Mouse (Mus musculus): ENCODE measurements around the gene Fubp3. TPM values are rescaled to one million over a fixed set of nuclear protein-coding genes. Genes with fewer than 3 reads are reported as not detected.

Fubp3 gene
- polyA plus RNA-seq, 1 experiment from 2014 or later: 102 TPM

- Histone ChIP-seq H3K9ac (no peak overlapping the region), H3K36me3 (no peaks in the 10 kb centered on the region), H3K27ac (no peak overlapping the region), H3K9me3 (no peaks in the 10 kb centered on the region), H3K4me1 (peaks cover 29% of the 10 kb centered on the region), H3K4me3 (no peak overlapping the region), H3K4me2 (no peak overlapping the region), H3K27me3 (peaks cover 84% of the 10 kb centered on the region)
- ATAC-seq (ENCODE audit: insufficient number of reproducible peaks, insufficient read depth, low FRiP score, low TSS enrichment, low read depth): no peak
- WGBS: 65% methylated on average over 3 of the region's 3 CpGs
Observed at GRCm38 (mm10) chr2:31633531-31633930, 61.1 kb downstream of the Fubp3 start.

DNA sequence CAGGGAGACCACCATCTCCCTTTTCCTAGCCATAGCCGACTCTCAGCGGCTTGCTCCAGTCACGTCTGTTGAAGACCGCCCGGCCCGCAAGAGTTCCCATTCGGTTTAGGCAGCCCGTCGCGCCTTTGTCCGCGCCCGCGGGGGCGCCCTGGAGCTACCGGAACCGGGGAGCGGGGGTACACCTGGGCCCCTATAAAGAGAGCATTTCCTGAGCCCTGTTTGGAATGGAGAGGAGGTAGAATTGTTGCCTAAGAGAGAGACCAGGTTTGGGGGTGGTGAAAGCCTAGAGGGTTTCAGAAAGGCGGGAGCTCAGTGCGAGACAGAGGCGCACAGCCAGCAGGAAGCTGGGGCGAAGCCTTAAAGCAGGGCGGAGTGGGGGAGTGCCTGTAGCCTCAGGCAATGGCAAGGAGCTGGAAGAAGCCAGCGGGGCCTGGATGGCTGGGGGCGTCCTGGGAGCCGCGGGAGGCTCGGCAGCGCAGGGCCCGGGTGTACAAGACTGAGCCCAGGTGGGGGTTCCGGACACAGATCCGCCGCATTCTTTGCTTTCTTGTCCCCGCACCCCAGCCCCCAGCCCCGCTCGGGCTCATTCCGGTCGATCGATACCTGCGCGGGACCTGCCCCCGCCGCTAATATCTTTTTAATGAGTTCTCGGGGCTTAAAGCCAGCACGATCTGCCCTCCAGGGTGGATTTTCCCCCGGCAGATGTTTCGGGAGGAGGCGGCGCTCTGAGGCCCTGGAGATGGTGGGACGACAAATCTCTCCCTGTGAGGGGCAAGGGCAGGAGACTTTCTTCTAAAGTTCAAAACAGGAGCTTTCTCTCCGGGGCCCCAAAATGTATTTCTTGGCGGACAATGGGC, 63.1 kb downstream of the Fubp3 start:
- H3K36me3 ChIP-seq: no peaks in the 10 kb centered on the region
- peak overlapping the region; percentile 33 for H3K4me3 ChIP-seq
- H3K9me3 ChIP-seq: no peaks in the 10 kb centered on the region
- no peak overlapping the region for H3K27ac ChIP-seq
- H3K9ac ChIP-seq: peak overlapping the region; percentile 40
- no peak for ATAC-seq (ENCODE audit: insufficient number of reproducible peaks, insufficient read depth, low FRiP score, low TSS enrichment, low read depth)
- peak overlapping the region; percentile 53 for H3K4me2 ChIP-seq
- peaks cover 100% of the 10 kb centered on the region for H3K27me3 ChIP-seq
- WGBS: 1% methylated on average over 52 of the region's 52 CpGs
- peaks cover 41% of the 10 kb centered on the region for H3K4me1 ChIP-seq

- H3K9me3 ChIP-seq: no peaks in the 10 kb centered on the region
Observed at GRCm38 (mm10) chr2:31636138-31636741, 63.8 kb downstream of the Fubp3 start.

GRCm38 (mm10) chr2:31636742-31637141, 64.3 kb downstream of the Fubp3 start:
- Histone ChIP-seq H3K27ac (no peak overlapping the region), H3K9me3 (no peaks in the 10 kb centered on the region), H3K4me1 (peaks cover 52% of the 10 kb centered on the region), H3K27me3 (peaks cover 100% of the 10 kb centered on the region), H3K36me3 (no peaks in the 10 kb centered on the region), H3K4me2 (peak overlapping the region; percentile 53), H3K4me3 (peak overlapping the region; percentile 33), H3K9ac (peak overlapping the region; percentile 44; the same call in 1 of the 2 replicates)
- no peak for ATAC-seq (ENCODE audit: insufficient number of reproducible peaks, insufficient read depth, low FRiP score, low TSS enrichment, low read depth)
- 1% methylated on average over 35 of the region's 35 CpGs for WGBS

More at GRCm38 (mm10) chr2:31636138-31636741, 63.8 kb downstream of the Fubp3 start:
- no peak for ATAC-seq (ENCODE audit: insufficient number of reproducible peaks, insufficient read depth, low FRiP score, low TSS enrichment, low read depth)
- peak overlapping the region; percentile 53 for H3K4me2 ChIP-seq
- peak overlapping the region; percentile 44 for H3K9ac ChIP-seq
- no peak overlapping the region for H3K27ac ChIP-seq
- H3K4me3 ChIP-seq: peak overlapping the region; percentile 33
- H3K27me3 ChIP-seq: peaks cover 100% of the 10 kb centered on the region
- under 1% methylated on average over 48 of the region's 48 CpGs for WGBS
- no peaks in the 10 kb centered on the region for H3K36me3 ChIP-seq
- H3K4me1 ChIP-seq: peaks cover 49% of the 10 kb centered on the region

- 0% methylated on average over 12 of the region's 12 CpGs for WGBS
- H3K4me2 ChIP-seq: peak overlapping the region; percentile 53
- peak overlapping the region; percentile 33 for H3K4me3 ChIP-seq
- peaks cover 52% of the 10 kb centered on the region for H3K4me1 ChIP-seq
- no peaks in the 10 kb centered on the region for H3K9me3 ChIP-seq
- no peak overlapping the region for H3K9ac ChIP-seq
- no peak for ATAC-seq (ENCODE audit: insufficient number of reproducible peaks, insufficient read depth, low FRiP score, low TSS enrichment, low read depth)
- peaks cover 100% of the 10 kb centered on the region for H3K27me3 ChIP-seq
- H3K27ac ChIP-seq: no peak overlapping the region
- H3K36me3 ChIP-seq: no peaks in the 10 kb centered on the region
Observed at GRCm38 (mm10) chr2:31637311-31637710, 64.9 kb downstream of the Fubp3 start.

DNA sequence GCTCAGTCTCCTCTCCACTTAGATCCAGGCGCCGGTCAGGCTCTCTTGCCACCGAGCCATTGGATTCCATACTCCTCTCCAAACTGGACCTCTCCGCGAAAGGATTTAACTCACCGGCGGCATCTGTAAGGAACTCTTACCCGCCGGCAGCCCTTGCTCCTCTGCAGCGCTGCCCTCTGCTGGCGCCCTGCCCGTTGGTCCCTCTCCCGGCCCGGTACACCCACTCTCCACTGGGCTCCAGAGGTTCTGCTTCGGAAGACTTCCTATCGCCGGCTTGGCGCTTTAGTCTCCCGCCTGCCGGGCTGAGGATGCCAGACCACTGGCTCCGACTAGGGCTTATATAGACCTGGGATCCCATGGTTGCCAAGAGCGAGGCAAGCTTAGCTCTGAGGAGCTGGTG, 65.4 kb downstream of the Fubp3 start:
- H3K9me3 ChIP-seq: no peaks in the 10 kb centered on the region
- no peak for ATAC-seq (ENCODE audit: insufficient number of reproducible peaks, insufficient read depth, low FRiP score, low TSS enrichment, low read depth)
- no peak overlapping the region for H3K9ac ChIP-seq
- H3K36me3 ChIP-seq: no peaks in the 10 kb centered on the region
- peak overlapping the region; percentile 33 for H3K4me3 ChIP-seq
- under 1% methylated on average over 22 of the region's 22 CpGs for WGBS
- peak overlapping the region; percentile 53 for H3K4me2 ChIP-seq
- H3K27me3 ChIP-seq: peaks cover 100% of the 10 kb centered on the region
- peaks cover 52% of the 10 kb centered on the region for H3K4me1 ChIP-seq
- no peak overlapping the region for H3K27ac ChIP-seq

GRCm38 (mm10) chr2:31638581-31639465, 66.4 kb downstream of the Fubp3 start:
- no peaks in the 10 kb centered on the region for H3K9me3 ChIP-seq
- H3K36me3 ChIP-seq: no peaks in the 10 kb centered on the region
- 1% methylated on average over 34 of the region's 34 CpGs for WGBS
- H3K4me2 ChIP-seq: peak overlapping the region; percentile 9; the same call in 1 of the 2 replicates
- peaks cover 100% of the 10 kb centered on the region for H3K27me3 ChIP-seq
- peak overlapping the region; percentile 13 for H3K4me3 ChIP-seq
- H3K27ac ChIP-seq: no peak overlapping the region
- H3K9ac ChIP-seq: no peak overlapping the region
- H3K4me1 ChIP-seq: peaks cover 52% of the 10 kb centered on the region
- ATAC-seq (ENCODE audit: insufficient number of reproducible peaks, insufficient read depth, low FRiP score, low TSS enrichment, low read depth): no peak

- no peak overlapping the region for H3K27ac ChIP-seq
- no peak overlapping the region for H3K9ac ChIP-seq
- H3K9me3 ChIP-seq: no peaks in the 10 kb centered on the region
- H3K4me2 ChIP-seq: peak overlapping the region; percentile 9; the same call in 1 of the 2 replicates
- WGBS: 0% methylated on average over 12 of the region's 13 CpGs
- no peaks in the 10 kb centered on the region for H3K36me3 ChIP-seq
- no peak for ATAC-seq (ENCODE audit: insufficient number of reproducible peaks, insufficient read depth, low FRiP score, low TSS enrichment, low read depth)
- peaks cover 100% of the 10 kb centered on the region for H3K27me3 ChIP-seq
- H3K4me1 ChIP-seq: peaks cover 52% of the 10 kb centered on the region
- H3K4me3 ChIP-seq: peak overlapping the region; percentile 13
Observed at GRCm38 (mm10) chr2:31639466-31639760, 67.0 kb downstream of the Fubp3 start.

- Histone ChIP-seq H3K4me1 (peaks cover 52% of the 10 kb centered on the region), H3K9ac (no peak within 1 kb of the TSS), H3K36me3 (no peaks in the 10 kb centered on the region), H3K4me2 (peak within 1 kb of the TSS; percentile 42), H3K27me3 (peaks cover 100% of the 10 kb centered on the region), H3K4me3 (peak within 1 kb of the TSS; percentile 20), H3K27ac (no peak within 1 kb of the TSS), H3K9me3 (no peaks in the 10 kb centered on the region)
- no peak for ATAC-seq (ENCODE audit: insufficient number of reproducible peaks, insufficient read depth, low FRiP score, low TSS enrichment, low read depth)
- under 1% methylated on average over 41 of the region's 41 CpGs for WGBS
Observed at GRCm38 (mm10) chr2:31639901-31640608, 67.6 kb downstream of the Fubp3 start, which contains the start of gene Prdm12. Gene Prdm12, plus strand, starts transcription at chr2:31640037.

DNA sequence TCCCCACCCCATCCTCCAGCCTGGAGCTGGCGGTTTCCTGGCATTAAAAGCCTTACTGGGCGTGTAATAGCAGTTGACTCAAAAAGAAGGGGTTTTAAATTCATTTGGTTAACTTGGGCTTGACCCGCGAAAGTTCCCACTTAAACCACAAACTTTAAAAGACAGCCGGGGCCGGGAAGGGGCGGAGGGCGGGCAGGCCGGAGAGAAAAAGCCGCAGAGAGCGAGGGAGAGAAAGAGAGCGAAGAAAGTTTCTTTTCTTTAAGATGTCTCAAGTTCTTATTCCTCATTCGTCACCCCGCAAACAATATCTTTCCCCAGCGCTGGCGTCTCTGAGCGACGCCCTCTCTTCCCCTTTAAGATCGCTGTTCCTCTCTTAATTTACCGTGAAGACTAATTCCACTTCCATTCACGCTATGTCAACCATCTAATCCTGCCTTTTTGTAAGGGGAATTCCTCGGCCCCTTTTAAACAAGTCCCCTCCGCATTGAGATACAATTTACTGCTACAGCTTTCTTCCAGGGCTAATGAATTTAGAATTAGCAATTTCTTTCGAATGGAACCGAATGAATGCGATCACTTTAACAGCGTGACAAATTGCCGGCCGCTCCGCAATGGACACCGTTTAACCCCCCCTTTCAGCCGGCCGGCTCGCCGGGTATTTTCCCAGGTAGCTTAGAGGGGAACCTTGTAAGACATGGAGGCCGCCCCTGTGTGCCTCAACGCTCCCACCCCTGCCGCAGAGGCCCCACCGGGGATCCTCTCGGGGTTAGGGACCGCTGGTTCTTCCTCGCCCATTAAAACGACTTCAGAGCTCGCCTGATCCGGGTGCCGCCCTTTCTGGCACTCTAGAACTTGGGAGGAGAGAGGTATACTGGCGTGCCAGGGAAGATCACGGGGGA, 68.4 kb downstream of the Fubp3 start:
- under 1% methylated on average over 48 of the region's 48 CpGs for WGBS
- no peak for ATAC-seq (ENCODE audit: insufficient number of reproducible peaks, insufficient read depth, low FRiP score, low TSS enrichment, low read depth)
- Histone ChIP-seq H3K9me3 (no peaks in the 10 kb centered on the region), H3K4me3 (peak overlapping the region; percentile 20), H3K27me3 (peaks cover 100% of the 10 kb centered on the region), H3K4me1 (peaks cover 45% of the 10 kb centered on the region), H3K9ac (no peak overlapping the region), H3K4me2 (peak overlapping the region; percentile 42), H3K27ac (no peak overlapping the region), H3K36me3 (no peaks in the 10 kb centered on the region)
